Mouse (Mus musculus) embryonic facial prominence, embryonic 11.5 days (tissue): ENCODE measurements at regions not wholly inside any gene's neighbourhood (a gene's known extent, or its start where the extent isn't known, plus 50 kb on each side); places are given as distances from the start of the nearest gene placed in this dataset.
A peak's percentile ranks its signal among the peaks of the same experiment; 100 is the strongest.

ENCODE experiments used
- ATAC-seq: fragments of 200-750 bp; cut with Nextera tagmentation; replicated peaks from 2 replicates; pipeline ENCODE4 v1.8.0; 2017; ENCODE audit warnings: low read depth; ENCODE audit not compliant: insufficient number of reproducible peaks, low FRiP score, low TSS enrichment
- DNase-seq: peaks from one replicate; pipeline ENCODE4 v3.0.0-alpha.2; 2015; ENCODE audit warnings: low spot score
- H3K27ac ChIP-seq: fragments of 300-500 bp; sonication (generic); replicated peaks from 2 replicates; pipeline ENCODE4 v1.5.1; 2014; ENCODE audit warnings: mild to moderate bottlenecking, low read depth, low read length, control low read depth
- H3K27me3 ChIP-seq: fragments of 300-500 bp; sonication (generic); 2 replicates; pipeline ENCODE4 v1.6.1; 2014; ENCODE audit warnings: mild to moderate bottlenecking, low read length, moderate library complexity, mixed read lengths; ENCODE audit not compliant: control insufficient read depth, insufficient read depth
- H3K36me3 ChIP-seq: fragments of 300-500 bp; sonication (generic); replicated peaks from 2 replicates; pipeline ENCODE4 v1.6.1; 2014; ENCODE audit warnings: low read depth, mild to moderate bottlenecking, low read length, moderate library complexity, mixed read lengths; ENCODE audit not compliant: control insufficient read depth, insufficient read depth
- H3K4me1 ChIP-seq: fragments of 300-500 bp; sonication (generic); 2 replicates; pipeline ENCODE4 v1.6.1; 2014; ENCODE audit warnings: low read length, mixed read lengths; ENCODE audit not compliant: control insufficient read depth, insufficient read depth
- H3K4me2 ChIP-seq: fragments of 300-500 bp; sonication (generic); 2 replicates; pipeline ENCODE4 v1.6.1; 2014; ENCODE audit warnings: low read depth, mild to moderate bottlenecking, control low read depth, low read length, moderate library complexity
- H3K4me3 ChIP-seq: fragments of 300-500 bp; sonication (generic); 2 replicates; pipeline ENCODE4 v1.5.1; 2014; ENCODE audit warnings: low read depth, low read length, control low read depth
- H3K9ac ChIP-seq: fragments of 300-500 bp; sonication (generic); replicated peaks from 2 replicates; pipeline ENCODE4 v1.6.1; 2014; ENCODE audit warnings: mild to moderate bottlenecking, control low read depth, low read length
- H3K9me3 ChIP-seq: fragments of 300-500 bp; sonication (generic); replicated peaks from 2 replicates; pipeline ENCODE4 v1.6.1; 2016; ENCODE audit warnings: mild to moderate bottlenecking, low read length, inconsistent platforms, mixed read lengths; ENCODE audit not compliant: control insufficient read depth
- WGBS: fragments of 180-500 bp; shearing (Covaris S2); extraction: QIAGEN DNeasy Blood & Tissue Kit; methylation state at CpG from one replicate; pipeline ENCODE4 v1.1.7; 2014; 5-methylcytosine and 5-hydroxymethylcytosine counted together

DNA sequence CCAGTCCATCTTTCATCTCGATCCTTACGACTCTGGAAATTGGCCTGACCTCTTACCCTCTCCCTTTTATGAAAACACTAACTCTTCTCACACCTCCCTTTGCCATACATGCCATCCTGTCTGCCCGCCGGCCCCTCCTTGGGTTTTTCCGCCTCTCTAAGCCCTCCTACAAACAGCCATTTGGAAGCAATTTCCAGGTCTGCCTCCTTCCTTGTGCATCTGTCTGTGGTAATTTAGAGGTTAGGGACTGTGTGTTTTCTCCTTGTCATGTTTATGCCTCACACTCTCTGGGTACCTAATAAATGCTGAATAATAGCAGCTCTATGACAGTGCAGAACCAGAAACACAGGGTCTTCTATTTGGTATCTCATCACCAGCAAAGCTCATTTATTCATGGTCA, 99.7 kb upstream of the Adgrl2 start:
- Histone ChIP-seq H3K9ac (no peak overlapping the region), H3K4me3 (no peak overlapping the region), H3K4me1 (peaks cover 3% of the 10 kb centered on the region), H3K36me3 (no peaks in the 10 kb centered on the region), H3K9me3 (no peaks in the 10 kb centered on the region), H3K27me3 (no peaks in the 10 kb centered on the region), H3K4me2 (no peak overlapping the region), H3K27ac (no peak overlapping the region)
- no peak for ATAC-seq
- WGBS, result 22% methylated on average over 5 of the region's 5 CpGs
- peak; percentile 60 for DNase-seq

DNA sequence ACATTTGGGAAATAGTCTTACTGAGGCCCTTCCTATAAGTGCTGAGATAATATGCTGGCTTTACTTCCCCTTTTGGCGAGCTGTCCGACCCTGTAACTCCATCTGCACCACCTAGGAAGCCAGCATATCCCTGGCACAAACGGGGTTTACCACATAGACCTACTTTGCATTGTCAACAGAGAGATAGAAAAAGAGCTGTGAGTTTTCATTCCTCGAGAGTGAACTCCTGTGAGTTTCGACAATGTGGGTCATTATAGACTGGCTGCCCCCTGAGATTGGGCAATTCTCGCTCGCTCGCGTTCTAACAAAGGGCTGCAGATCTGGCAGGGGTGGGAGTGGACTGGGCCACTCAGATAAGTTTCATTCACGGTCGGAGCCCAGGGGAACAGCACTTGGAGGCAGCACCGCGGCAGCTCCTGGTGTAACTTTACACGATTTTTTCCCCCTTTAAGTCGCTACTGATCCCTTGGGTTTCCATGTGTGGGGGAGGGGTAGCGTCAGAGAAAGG, 98.3 kb upstream of the Adgrl2 start:
- WGBS, result 3% methylated on average over 16 of the region's 16 CpGs
- peak; percentile 53; the same call in 1 of the 2 replicates for ATAC-seq
- peak; percentile 74 for DNase-seq
- H3K4me1 ChIP-seq, result peaks cover 3% of the 10 kb centered on the region
- no peaks in the 10 kb centered on the region for H3K36me3 ChIP-seq
- H3K9me3 ChIP-seq, result no peaks in the 10 kb centered on the region
- no peaks in the 10 kb centered on the region for H3K27me3 ChIP-seq
- peak overlapping the region; percentile 17; the same call in 1 of the 2 replicates for H3K4me3 ChIP-seq
- H3K4me2 ChIP-seq, result peak overlapping the region; percentile 39
- peak overlapping the region; percentile 29; the same call in 1 of the 2 replicates for H3K9ac ChIP-seq
- H3K27ac ChIP-seq, result no peak overlapping the region

GRCm38 (mm10) chr3:149087488-149087887, 97.1 kb upstream of the Adgrl2 start:
- H3K27ac ChIP-seq, result no peak overlapping the region

GRCm38 (mm10) chr3:149086704-149087103, 96.3 kb upstream of the Adgrl2 start:
- no peak overlapping the region for H3K4me2 ChIP-seq
- 30% methylated on average over 5 of the region's 5 CpGs for WGBS
- ATAC-seq, result no peak
- H3K27ac ChIP-seq, result no peak overlapping the region
- no peaks in the 10 kb centered on the region for H3K27me3 ChIP-seq
- no peaks in the 10 kb centered on the region for H3K36me3 ChIP-seq
- peaks cover 3% of the 10 kb centered on the region for H3K4me1 ChIP-seq
- DNase-seq, result peak; percentile 66
- H3K9ac ChIP-seq, result no peak overlapping the region
- no peak overlapping the region for H3K4me3 ChIP-seq
- H3K9me3 ChIP-seq, result no peaks in the 10 kb centered on the region

More at GRCm38 (mm10) chr3:149087488-149087887, 97.1 kb upstream of the Adgrl2 start:
- Histone ChIP-seq H3K4me2 (no peak overlapping the region), H3K4me1 (peaks cover 3% of the 10 kb centered on the region), H3K4me3 (no peak overlapping the region), H3K9ac (no peak overlapping the region), H3K27me3 (no peaks in the 10 kb centered on the region), H3K36me3 (no peaks in the 10 kb centered on the region), H3K9me3 (no peaks in the 10 kb centered on the region)
- no peak for ATAC-seq
- no peak for DNase-seq
- WGBS, result 73% methylated on average over 8 of the region's 8 CpGs

DNA sequence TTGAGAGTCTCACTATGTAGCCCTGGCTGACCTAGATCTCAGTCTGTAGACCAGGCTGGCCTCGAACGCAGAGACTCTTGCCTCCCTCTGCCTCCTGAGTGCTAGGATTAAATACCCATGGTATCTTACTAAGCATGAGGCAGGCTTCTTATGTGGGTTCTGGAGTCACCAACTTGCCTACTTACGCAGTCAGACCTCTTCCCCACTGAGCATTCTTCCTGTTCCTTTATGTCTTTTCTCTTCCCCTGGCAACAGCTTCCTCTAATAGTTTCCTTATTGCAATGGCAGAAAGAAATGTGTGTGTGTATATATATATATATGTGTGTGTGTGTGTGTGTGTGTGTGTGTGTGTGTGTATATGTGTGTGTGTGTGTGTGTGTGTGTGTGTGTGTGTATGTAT, 95.7 kb upstream of the Adgrl2 start:
- Histone ChIP-seq H3K27ac (no peak overlapping the region), H3K9ac (no peak overlapping the region), H3K36me3 (no peaks in the 10 kb centered on the region), H3K4me1 (peaks cover 3% of the 10 kb centered on the region), H3K9me3 (no peaks in the 10 kb centered on the region), H3K27me3 (no peaks in the 10 kb centered on the region), H3K4me3 (no peak overlapping the region), H3K4me2 (no peak overlapping the region)
- ATAC-seq (no peak), DNase-seq (no peak)
- WGBS, result 68% methylated on average over 3 of the region's 3 CpGs

DNA sequence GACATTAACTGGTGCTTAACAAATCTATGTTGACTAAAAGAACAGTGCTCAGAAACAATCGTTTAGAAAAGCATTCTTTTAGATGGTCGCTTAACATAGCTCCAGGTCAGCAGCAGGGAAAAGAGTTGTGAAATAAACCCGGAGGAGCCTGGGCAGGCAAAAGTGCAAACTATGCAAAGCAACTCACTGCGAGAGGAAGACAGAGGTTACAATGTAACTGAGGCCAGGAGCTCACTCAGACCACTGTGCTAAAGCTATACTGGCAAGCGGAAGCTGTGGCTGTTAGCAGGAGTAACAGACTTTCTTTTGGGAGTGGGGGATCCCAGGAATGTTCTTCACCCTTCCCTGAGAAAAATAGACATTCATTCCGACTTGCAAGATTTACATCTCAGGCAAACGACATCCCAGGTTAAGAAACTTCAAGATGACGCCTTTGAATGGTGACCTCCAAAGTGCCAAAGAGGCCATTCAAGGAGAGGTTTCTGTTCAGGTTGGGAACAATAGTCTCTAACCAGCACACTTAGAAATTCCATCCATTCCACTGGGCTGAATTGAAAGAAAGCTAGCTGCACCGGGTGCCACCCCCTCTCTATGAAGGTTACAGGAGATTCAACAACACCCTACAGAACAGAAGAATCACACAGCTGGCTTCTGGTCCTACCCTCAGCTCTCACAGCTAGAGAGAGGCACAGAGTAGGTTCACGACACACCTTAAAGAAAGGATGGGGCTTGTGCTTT, 94.7 kb upstream of the Adgrl2 start:
- no peaks in the 10 kb centered on the region for H3K36me3 ChIP-seq
- no peak overlapping the region for H3K9ac ChIP-seq
- WGBS, result 50% methylated on average over 10 of the region's 10 CpGs
- DNase-seq (no peak), ATAC-seq (no peak)
- no peaks in the 10 kb centered on the region for H3K9me3 ChIP-seq
- no peak overlapping the region for H3K4me3 ChIP-seq
- no peak overlapping the region for H3K4me2 ChIP-seq
- no peak overlapping the region for H3K27ac ChIP-seq
- no peaks in the 10 kb centered on the region for H3K27me3 ChIP-seq
- H3K4me1 ChIP-seq, result peaks cover 1% of the 10 kb centered on the region

DNA sequence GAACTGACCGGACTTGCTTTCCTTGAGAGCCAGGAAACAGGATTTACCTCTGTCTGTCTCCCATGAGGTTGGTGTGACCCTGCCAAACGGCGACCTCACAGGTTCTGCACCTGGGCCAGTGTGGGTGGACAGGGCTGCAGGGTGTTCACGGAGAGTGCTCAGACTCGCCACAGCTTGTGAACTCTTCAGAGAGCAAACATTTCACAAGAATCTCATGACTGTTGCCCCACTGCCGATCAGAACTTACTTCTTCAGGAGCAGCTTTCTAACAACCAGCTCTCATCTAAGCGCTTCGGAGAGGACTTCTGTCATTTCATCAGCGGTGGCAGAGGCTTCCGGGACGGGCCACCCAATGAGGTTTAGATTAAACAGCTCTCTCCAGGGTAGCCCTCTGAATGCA, 93.0 kb upstream of the Adgrl2 start:
- Histone ChIP-seq H3K9me3 (no peaks in the 10 kb centered on the region), H3K4me2 (no peak overlapping the region), H3K4me3 (no peak overlapping the region), H3K4me1 (no peaks in the 10 kb centered on the region), H3K36me3 (no peaks in the 10 kb centered on the region), H3K9ac (no peak overlapping the region), H3K27me3 (no peaks in the 10 kb centered on the region), H3K27ac (no peak overlapping the region)
- ATAC-seq, result no peak
- DNase-seq, result no peak
- 53% methylated on average over 11 of the region's 11 CpGs for whole genome bisulfite sequencing

- 44% methylated on average over 4 of the region's 4 CpGs for WGBS
- Histone ChIP-seq H3K4me2 (no peak overlapping the region), H3K27me3 (no peaks in the 10 kb centered on the region), H3K9ac (no peak overlapping the region), H3K4me3 (no peak overlapping the region), H3K36me3 (no peaks in the 10 kb centered on the region), H3K27ac (no peak overlapping the region), H3K4me1 (no peaks in the 10 kb centered on the region), H3K9me3 (no peaks in the 10 kb centered on the region)
- no peak for DNase-seq
- ATAC-seq, result no peak
These were observed 88.5 kb upstream of the Adgrl2 start for GRCm38 (mm10) chr3:149078881-149079280.
